Mouse (Mus musculus): Measurements from ENCODE around the gene Zc3hc1.

Zc3hc1 gene

DNA sequence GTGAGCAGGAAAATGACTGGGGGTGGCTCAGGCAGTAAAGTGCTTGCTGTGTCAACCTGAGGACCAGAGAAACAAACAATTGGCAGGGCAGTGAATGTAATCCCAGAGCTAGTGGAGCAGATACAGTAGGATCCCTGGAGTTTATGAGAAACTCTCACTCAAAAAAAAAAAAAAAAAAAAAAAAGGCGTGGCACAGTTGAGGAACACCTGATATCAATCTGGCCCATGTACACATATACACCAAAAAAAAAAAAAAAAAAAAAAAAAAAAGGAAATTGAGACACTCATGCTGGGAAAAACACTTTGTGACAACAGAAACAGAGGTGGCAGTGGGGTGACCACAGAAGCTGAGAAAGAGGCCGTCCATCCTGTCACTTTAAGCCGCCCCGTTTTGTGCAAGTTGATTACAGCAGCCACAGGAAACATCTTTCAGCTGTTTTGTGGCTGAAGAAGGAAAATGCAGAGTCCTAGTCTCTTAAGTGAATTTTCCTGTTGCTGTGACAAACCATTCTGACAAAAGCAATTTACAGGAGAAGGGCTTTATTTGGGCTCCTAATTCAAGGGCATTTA is 64.8 kb downstream of the Zc3hc1 start:
- no peak for ATAC-seq (ENCODE audit: insufficient number of reproducible peaks, low FRiP score, low TSS enrichment)

GRCm38 (mm10) chr6:30321002-30321401 is 69.8 kb downstream of the Zc3hc1 start:
- no peak for ATAC-seq (ENCODE audit: insufficient number of reproducible peaks, low FRiP score, low TSS enrichment)

DNA sequence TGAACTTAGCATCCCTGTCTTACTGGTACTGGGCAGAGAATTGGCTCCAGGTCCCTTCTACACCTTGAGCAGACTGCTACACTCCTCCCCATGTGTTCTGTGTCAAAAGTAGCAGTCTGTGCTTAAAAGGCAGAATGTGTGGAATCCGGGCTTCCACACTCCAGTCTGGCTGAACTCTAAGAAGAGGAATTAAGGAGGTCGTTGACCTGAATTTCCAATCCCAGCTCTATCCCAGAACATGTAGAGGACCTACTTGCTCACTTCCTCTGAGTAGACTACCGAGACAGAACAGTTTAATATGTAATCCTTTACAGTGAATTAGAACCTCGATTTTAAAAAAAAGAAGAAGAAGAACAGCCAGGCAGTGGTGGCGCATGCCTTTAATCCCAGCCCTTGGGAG is 71.6 kb downstream of the Zc3hc1 start:
- ATAC-seq (ENCODE audit: insufficient number of reproducible peaks, low FRiP score, low TSS enrichment), result no peak

Data from cerebellum, adult (tissue).